Mouse (Mus musculus): ENCODE measurements around the gene Ppp4r3b. TPM values are rescaled to one million over a fixed set of nuclear protein-coding genes. Genes with fewer than 3 reads are reported as not detected.

Gene Ppp4r3b
- total RNA-seq, 2 experiments from 2014 or later, result 29.7 to 35.7 TPM

GRCm38 (mm10) chr11:29233569-29233968 is 60.9 kb downstream of the Ppp4r3b start:
- intact Hi-C loops (cut with DNase I), result no loop called here
- no peak for DNase-seq

DNA sequence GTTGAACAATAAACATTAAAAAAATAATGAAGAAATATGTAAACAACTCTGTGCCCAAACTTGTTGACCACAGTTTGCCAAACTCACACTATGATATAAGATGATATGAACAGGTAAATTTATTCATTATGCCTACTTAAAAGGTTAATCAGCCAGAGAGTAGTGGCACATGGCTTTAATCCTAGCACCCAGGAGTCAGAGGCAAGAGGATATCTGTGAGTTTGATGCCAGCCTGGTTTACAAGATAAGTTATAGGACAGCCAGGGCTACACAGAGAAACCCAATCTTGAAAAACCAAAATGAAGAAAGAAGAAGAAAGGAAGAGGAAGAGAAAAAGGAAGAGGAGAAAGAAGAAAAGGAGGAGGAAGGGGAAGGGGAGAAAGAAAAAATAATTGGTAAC is 64.7 kb downstream of the Ppp4r3b start:
- no peak for DNase-seq
- intact Hi-C loops (cut with DNase I), result no loop called here

DNA sequence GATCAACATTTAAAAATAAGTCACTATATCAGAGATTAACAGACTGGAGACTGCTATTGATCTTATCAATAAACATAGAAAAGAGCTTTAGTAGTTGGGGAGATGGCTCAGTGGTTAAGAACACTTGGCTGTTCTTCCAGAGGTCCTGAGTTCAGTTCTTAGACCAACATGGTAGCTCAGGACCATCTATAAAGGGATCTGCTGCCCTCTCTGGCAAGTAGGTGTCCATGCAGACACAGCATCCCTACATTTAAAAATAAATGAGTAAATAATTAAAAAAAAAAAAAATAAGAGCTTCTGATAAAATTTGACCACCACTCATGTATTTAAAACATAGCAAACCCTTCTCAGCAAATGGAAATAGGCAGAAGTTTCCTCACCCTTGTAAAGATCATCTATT is 65.4 kb downstream of the Ppp4r3b start:
- DNase-seq, result no peak
- intact Hi-C loops (cut with DNase I), result no loop called here

GRCm38 (mm10) chr11:29238551-29238950 is 65.9 kb downstream of the Ppp4r3b start:
- no peak for DNase-seq
- intact Hi-C loops (cut with DNase I), result no loop called here

DNA sequence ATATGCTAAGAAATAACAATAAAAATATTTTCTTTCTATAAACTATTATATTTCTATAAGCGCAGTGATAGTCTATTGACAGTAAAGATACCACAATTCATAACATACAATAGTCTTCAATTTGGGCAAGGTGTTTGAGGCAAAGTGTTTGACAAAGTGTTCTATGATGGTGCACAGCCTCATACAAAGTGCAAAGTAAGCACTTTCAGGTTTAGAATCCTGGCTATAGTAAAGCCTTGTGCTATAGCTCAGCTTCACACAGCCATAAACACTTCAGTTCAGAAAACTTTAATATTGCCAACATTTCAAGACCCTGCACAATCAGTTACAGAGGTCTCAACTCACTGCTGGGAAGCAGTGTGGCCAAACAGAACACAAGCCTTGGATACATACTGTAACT is 66.7 kb downstream of the Ppp4r3b start:
- intact Hi-C loops (cut with DNase I), result no loop called here
- no peak for DNase-seq

DNA sequence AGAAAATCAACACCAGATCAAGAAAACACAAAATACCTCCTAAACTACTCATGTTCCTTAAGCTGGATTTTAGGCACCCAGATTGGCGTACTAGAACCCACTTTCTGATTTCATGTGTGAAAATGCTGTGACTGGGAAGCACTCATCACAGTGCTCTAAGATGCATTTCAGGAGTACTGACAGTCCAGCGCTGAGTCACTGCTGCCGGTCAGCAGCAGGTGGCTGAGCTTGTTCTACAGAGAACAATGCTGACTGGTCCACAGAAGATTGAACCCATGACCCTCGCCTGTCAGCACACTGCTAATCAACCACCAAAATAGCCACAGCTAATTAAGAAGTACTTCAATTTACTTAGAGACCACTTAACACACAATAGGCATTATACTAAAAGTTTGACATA is 69.3 kb downstream of the Ppp4r3b start:
- intact Hi-C loops (cut with DNase I), result no loop called here
- DNase-seq, result no peak

GRCm38 (mm10) chr11:29245988-29246387 is 73.3 kb downstream of the Ppp4r3b start:
- no peak for DNase-seq
- intact Hi-C loops (cut with DNase I), result loop anchor here (5.0 kb wide), 1 partner anchor 126 kb away; the partner anchor contains the start of gene Ccdc88a

GRCm38 (mm10) chr11:29246883-29247650 is 74.4 kb downstream of the Ppp4r3b start, which contains the start of gene Cfap36:
TSS of gene Cfap36 (minus strand) at chr11:29247409.
- peak; percentile 81 to 84 for DNase-seq
- intact Hi-C loops (cut with DNase I), result loop anchor here (5.0 kb wide), 1 partner anchor 125 kb away; the partner anchor contains the start of gene Ccdc88a

DNA sequence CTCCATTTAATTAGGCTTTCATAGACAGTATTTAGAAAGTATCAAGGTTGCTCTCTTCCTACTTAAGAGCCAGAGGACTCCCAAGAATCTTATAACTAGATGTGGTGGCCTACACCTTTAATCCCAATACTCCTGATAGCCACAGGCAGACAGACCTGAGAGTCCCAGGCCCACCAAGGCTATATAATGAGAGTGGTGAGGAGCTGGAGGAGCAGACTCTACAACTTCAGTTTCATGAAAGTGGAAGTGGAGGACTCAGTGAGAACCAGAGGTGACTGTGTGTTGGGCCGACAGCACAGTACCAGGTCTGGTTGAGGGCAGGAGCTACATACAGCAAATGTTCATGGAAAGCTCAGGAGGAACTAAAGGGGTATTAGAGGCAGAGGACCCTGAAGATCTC is 75.0 kb downstream of the Ppp4r3b start:
- intact Hi-C loops (cut with DNase I), result loop anchor here (5.0 kb wide), 1 partner anchor 125 kb away; the partner anchor contains the start of gene Ccdc88a
- no peak for DNase-seq

GRCm38 (mm10) chr11:29248386-29248785 is 75.7 kb downstream of the Ppp4r3b start:
- intact Hi-C loops (cut with DNase I), result loop anchor here (5.0 kb wide), 1 partner anchor 124 kb away; the partner anchor contains the start of gene Ccdc88a
- no peak for DNase-seq

- no peak for DNase-seq
- intact Hi-C loops (cut with DNase I), result no loop called here
Observed at GRCm38 (mm10) chr11:29254643-29255042, 82.0 kb downstream of the Ppp4r3b start.

DNA sequence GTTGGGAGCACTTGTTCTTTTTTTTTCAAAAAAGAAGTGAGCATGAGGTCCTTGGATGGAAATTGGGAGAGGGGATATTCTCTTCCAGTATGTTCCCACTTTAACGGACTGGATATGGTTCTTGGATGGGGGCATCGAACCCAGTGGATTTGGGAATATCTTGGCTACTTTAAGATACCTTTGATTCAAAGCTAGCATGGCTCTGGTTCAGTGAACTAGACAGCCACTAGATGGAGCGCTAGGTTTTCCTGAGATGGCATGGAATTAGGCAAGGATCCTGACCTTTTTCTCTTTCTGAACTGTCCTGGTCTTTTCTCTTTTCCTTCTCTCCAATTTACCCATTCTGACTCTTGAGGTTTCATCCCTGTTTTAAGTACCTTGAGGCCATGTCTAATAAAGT is 95.1 kb downstream of the Ppp4r3b start:
- intact Hi-C loops (cut with DNase I), result loop anchor here (1.0 to 5.0 kb wide), 3 partner anchors 209 to 617 kb away; no protein-coding TSS in a partner anchor
- peak; percentile 25 to 36 for DNase-seq

Other genes starting within 250 kb of the Ppp4r3b start
- 10 to 100 TPM; 27.2 to 30.4 TPM for gene Pnpt1, start 42.1 kb upstream of the Ppp4r3b start, total RNA-seq (2021)
- 10 to 100 TPM; 13.9 to 19.0 TPM for gene Cfap36, start 74.5 kb downstream of the Ppp4r3b start, total RNA-seq (2021)
- gene Ccdc88a, start 200.8 kb downstream of the Ppp4r3b start, total RNA-seq (2021), result 10 to 100 TPM in 1 of 2 experiments, 1 to 10 TPM in 1; 7.7 to 10.3 TPM